Mouse (Mus musculus) lung, adult 2 months (tissue): ENCODE data around the gene H2-M10.5.

ENCODE experiments used
- CTCF ChIP-seq: fragments of 200-500 bp; IDR thresholded peaks from 2 replicates; pipeline ENCODE4 v1.5.1; 2011; ENCODE audit warnings: mild to moderate bottlenecking, low read length, control low read depth; ENCODE audit not compliant: insufficient read depth
- POLR2A ChIP-seq: fragments of 200-500 bp; IDR thresholded peaks from 2 replicates; pipeline ENCODE4 v1.6.1; 2011; ENCODE audit warnings: low read depth, mild to moderate bottlenecking, control low read depth, low read length, borderline replicate concordance; ENCODE audit errors: extremely low read depth

DNA sequence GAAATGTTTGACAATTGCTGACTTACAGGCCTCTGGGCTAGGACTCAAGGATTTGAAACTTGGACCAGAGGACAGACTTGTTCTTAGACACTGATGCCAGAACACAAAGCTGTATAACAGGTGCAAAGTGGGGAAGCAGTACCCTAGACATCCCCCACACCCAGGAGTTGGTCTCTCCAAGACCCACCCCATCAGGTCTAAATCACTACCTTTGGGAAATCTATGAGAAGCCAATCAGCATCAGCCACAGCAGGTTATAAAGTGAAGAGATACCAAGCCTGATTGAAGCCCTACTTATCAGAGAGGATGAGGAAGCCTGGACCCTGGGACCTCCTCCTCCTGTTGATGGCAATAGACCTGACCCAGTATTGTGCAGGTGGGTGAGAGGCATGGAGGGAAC, 39.2 kb downstream of the H2-M10.5 start, which contains the start of gene H2-M10.6:
- TF ChIP-seq CTCF (no peak), POLR2A (no peak)
